Mouse (Mus musculus): Measurements from ENCODE around the gene Rnf216. TPM values are rescaled to one million over a fixed set of nuclear protein-coding genes. Genes with fewer than 3 reads are reported as not detected.

Gene Rnf216
- total and polyA plus RNA-seq, 3 experiments = 15.5 to 30.7 (median 18.2) TPM

DNA sequence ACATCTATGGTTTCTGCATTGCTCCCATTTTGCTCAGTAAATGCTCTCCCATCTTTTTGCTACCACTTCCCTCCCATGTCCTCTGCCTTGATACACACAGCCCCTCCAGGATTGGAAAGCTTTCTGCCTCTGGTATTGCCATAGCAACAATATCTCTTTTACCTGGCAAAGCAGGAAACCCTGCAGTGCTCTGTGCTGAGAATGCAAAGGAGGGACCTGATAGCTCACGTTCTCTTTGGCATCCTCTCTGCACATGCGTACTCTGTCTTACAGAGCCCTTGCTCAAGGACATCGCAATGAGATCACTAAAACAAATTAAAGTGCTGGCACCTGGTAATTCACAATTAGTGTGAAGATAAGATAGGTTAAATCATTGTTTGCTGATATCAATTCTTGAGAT lies 51.3 kb downstream of the Rnf216 start:
- DNase-seq (ENCODE audit: extremely low read depth) = no peak
- Histone ChIP-seq H3K79me2 (replicated peaks; ENCODE audit: control insufficient read depth, extremely low read depth, insufficient read depth, poor library complexity, severe bottlenecking) (0 out of 2 replicates have a peak, but pooled peaks cover 5% of the 10 kb centered on the region), H3K4me3 (replicated peaks in 1 of 3; ENCODE audit: low read depth in 2 of 3, low read length in 2 of 3, poor library complexity in 1 of 3) (no peak overlapping the region), H3K9me3 (replicated peaks; ENCODE audit: low read length) (no peaks in the 10 kb centered on the region), H3K4me1 (ENCODE audit: control insufficient read depth in 1 of 2, insufficient read depth in 2 of 2) (peaks cover 28 to 93% of the 10 kb centered on the region in 2 experiments), H3K27me3 (replicated peaks) (no peaks in the 10 kb centered on the region), H3K4me2 (ENCODE audit: insufficient read depth, low read depth, poor library complexity, severe bottlenecking) (no peak overlapping the region), H3K36me3 (replicated peaks in 1 of 2; ENCODE audit: control insufficient read depth in 1 of 2, insufficient read depth in 1 of 2, low read length in 1 of 2) (peaks cover 40 to 72% of the 10 kb centered on the region in 2 experiments), H3K27ac (ENCODE audit: insufficient read depth, low read depth) (no peak overlapping the region), H3K9ac (ENCODE audit: insufficient read depth, low read depth) (no peak overlapping the region)
- TF ChIP-seq ETS1 (conservative IDR thresholded peaks at IDR 0.05; ENCODE audit: low read depth, low read length) (no peak), ZKSCAN1 (IDR thresholded peaks at IDR 0.05; ENCODE audit: borderline replicate concordance, low read depth, low read length) (no peak), ZNF384 (IDR thresholded peaks at IDR 0.05; ENCODE audit: low read depth, low read length) (no peak), JUND (conservative IDR thresholded peaks at IDR 0.05; ENCODE audit: low read depth, low read length) (no peak), E2F4 (IDR thresholded peaks at IDR 0.05; ENCODE audit: insufficient replicate concordance, low read depth, low read length) (no peak), CHD1 (IDR thresholded peaks at IDR 0.05; ENCODE audit: low read depth, low read length) (no peak), RAD21 (IDR thresholded peaks at IDR 0.05; ENCODE audit: low read depth, low read length) (no peak), POLR2A (IDR thresholded peaks at IDR 0.05; ENCODE audit: low read depth, low read length) (no peak), BHLHE40 (IDR thresholded peaks at IDR 0.05; ENCODE audit: low read depth, low read length) (no peak), ELF1 (IDR thresholded peaks at IDR 0.05; ENCODE audit: low read depth, low read length) (no peak), MYC (IDR thresholded peaks at IDR 0.05; ENCODE audit: low read depth, low read length) (no peak)
- dilution Hi-C loops (cut with MboI; ENCODE audit: extremely low pct_ligation_motif_present, extremely low pct_unique_long_range_greater_than_20kb, low sequenced_read_pairs) (no loop called here), in situ Hi-C loops (cut with MboI; ENCODE audit: low pct_ligation_motif_present, low pct_unique_long_range_greater_than_20kb, low sequenced_read_pairs) (no loop called here)

DNA sequence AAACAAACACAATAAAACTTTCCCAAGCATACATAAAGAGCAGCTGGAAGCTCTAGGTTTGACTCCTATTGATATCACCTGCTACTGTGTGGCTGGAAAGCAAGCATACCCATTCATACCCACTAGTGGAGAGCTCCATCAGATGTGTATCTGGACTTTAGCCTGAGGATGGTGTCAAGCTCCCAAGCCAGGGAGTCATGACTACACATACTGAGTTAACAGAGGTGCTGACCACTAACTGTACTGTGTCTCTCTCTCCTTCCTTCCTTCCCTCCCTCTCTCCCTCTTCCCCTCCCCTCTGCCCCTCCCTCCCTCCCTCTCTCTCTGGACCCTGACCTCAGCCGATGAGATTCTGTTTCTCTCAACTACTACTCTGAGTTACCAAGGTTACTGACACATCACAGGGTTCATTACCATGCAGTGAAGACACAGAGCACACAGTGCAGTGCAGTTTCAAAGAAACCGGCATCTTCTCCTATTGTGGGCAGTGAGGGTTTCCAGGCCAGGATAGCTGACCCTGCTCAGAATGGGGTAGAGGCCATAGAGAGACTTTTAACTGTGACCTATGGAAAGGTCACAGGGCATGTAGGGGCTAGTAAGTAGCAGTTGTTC lies 51.9 kb downstream of the Rnf216 start:
- Histone ChIP-seq H3K27ac (ENCODE audit: insufficient read depth, low read depth) (no peak overlapping the region), H3K79me2 (replicated peaks; ENCODE audit: control insufficient read depth, extremely low read depth, insufficient read depth, poor library complexity, severe bottlenecking) (0 out of 2 replicates have a peak, but pooled peaks cover 5% of the 10 kb centered on the region), H3K27me3 (replicated peaks) (no peaks in the 10 kb centered on the region), H3K4me3 (replicated peaks in 1 of 3; ENCODE audit: low read depth in 2 of 3, low read length in 2 of 3, poor library complexity in 1 of 3) (no peak overlapping the region), H3K9me3 (replicated peaks; ENCODE audit: low read length) (no peaks in the 10 kb centered on the region), H3K4me1 (ENCODE audit: control insufficient read depth in 1 of 2, insufficient read depth in 2 of 2) (peaks cover 30 to 94% of the 10 kb centered on the region in 2 experiments), H3K36me3 (replicated peaks in 1 of 2; ENCODE audit: control insufficient read depth in 1 of 2, insufficient read depth in 1 of 2, low read length in 1 of 2) (peaks cover 35 to 66% of the 10 kb centered on the region in 2 experiments), H3K4me2 (ENCODE audit: insufficient read depth, low read depth, poor library complexity, severe bottlenecking) (no peak overlapping the region), H3K9ac (ENCODE audit: insufficient read depth, low read depth) (no peak overlapping the region)
- in situ Hi-C loops (cut with MboI; ENCODE audit: low pct_ligation_motif_present, low pct_unique_long_range_greater_than_20kb, low sequenced_read_pairs) (no loop called here), dilution Hi-C loops (cut with MboI; ENCODE audit: extremely low pct_ligation_motif_present, extremely low pct_unique_long_range_greater_than_20kb, low sequenced_read_pairs) (no loop called here)
- DNase-seq (ENCODE audit: extremely low read depth) = no peak
- TF ChIP-seq ZNF384 (IDR thresholded peaks at IDR 0.05; ENCODE audit: low read depth, low read length) (no peak), HCFC1 (IDR thresholded peaks at IDR 0.05; ENCODE audit: low read depth, low read length) (no peak), ELF1 (IDR thresholded peaks at IDR 0.05; ENCODE audit: low read depth, low read length) (no peak)

DNA sequence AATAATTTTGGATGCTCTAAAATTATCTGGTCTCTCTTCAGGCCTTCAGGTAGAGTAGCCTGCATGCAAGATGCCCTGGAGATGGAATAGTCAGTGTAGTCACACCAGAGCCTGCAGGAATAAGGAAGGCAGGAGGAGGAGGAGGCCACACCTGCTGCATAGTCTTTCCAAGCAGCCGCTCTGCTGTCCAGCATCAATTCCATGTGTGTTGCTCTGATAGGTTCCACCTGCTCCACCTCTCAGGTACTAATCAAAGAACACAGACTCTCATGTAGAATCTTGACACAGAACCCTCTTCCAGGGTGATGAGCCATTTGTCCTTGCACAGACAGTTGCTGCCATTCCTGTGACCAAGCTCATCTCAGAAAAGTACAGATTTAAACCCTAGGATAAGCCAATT lies 52.8 kb downstream of the Rnf216 start:
- no peak for DNase-seq (ENCODE audit: extremely low read depth)
- Histone ChIP-seq H3K9ac (ENCODE audit: insufficient read depth, low read depth) (no peak overlapping the region), H3K4me1 (ENCODE audit: control insufficient read depth in 1 of 2, insufficient read depth in 2 of 2) (peaks cover 34 to 93% of the 10 kb centered on the region in 2 experiments), H3K4me3 (replicated peaks in 1 of 3; ENCODE audit: low read depth in 2 of 3, low read length in 2 of 3, poor library complexity in 1 of 3) (no peak overlapping the region), H3K9me3 (replicated peaks; ENCODE audit: low read length) (no peaks in the 10 kb centered on the region), H3K27me3 (replicated peaks) (no peaks in the 10 kb centered on the region), H3K36me3 (replicated peaks in 1 of 2; ENCODE audit: control insufficient read depth in 1 of 2, insufficient read depth in 1 of 2, low read length in 1 of 2) (peaks cover 28 to 57% of the 10 kb centered on the region in 2 experiments), H3K79me2 (replicated peaks; ENCODE audit: control insufficient read depth, extremely low read depth, insufficient read depth, poor library complexity, severe bottlenecking) (0 out of 2 replicates have a peak, but pooled peaks cover 3% of the 10 kb centered on the region), H3K27ac (ENCODE audit: insufficient read depth, low read depth) (no peak overlapping the region), H3K4me2 (ENCODE audit: insufficient read depth, low read depth, poor library complexity, severe bottlenecking) (no peak overlapping the region)
- TF ChIP-seq MXI1 (IDR thresholded peaks at IDR 0.05; ENCODE audit: low read depth, low read length) (no peak), GABPA (IDR thresholded peaks at IDR 0.05; ENCODE audit: insufficient replicate concordance, low read depth, low read length) (no peak), JUN (IDR thresholded peaks at IDR 0.05; ENCODE audit: insufficient read depth, low read depth, low read length) (no peak), MAZ (IDR thresholded peaks at IDR 0.05; ENCODE audit: low read depth, low read length) (no peak), ZC3H11A (IDR thresholded peaks at IDR 0.05; ENCODE audit: low read depth, low read length) (no peak), PAX5 (IDR thresholded peaks at IDR 0.05; ENCODE audit: low read length) (no peak), CHD2 (IDR thresholded peaks at IDR 0.05; ENCODE audit: low read length) (no peak), USF2 (conservative IDR thresholded peaks at IDR 0.05; ENCODE audit: low read depth, low read length) (no peak), POLR2AphosphoS2 (IDR thresholded peaks at IDR 0.05; ENCODE audit: low read depth, low read length) (no peak), UBTF (IDR thresholded peaks at IDR 0.05; ENCODE audit: low read depth, low read length) (no peak), EP300 (IDR thresholded peaks at IDR 0.05; ENCODE audit: low read length) (no peak), SIN3A (IDR thresholded peaks at IDR 0.05; ENCODE audit: low read length) (no peak), JUND (conservative IDR thresholded peaks at IDR 0.05; ENCODE audit: low read depth, low read length) (no peak), NELFE (IDR thresholded peaks at IDR 0.05; ENCODE audit: low read depth, low read length) (no peak), MAX (IDR thresholded peaks at IDR 0.05; ENCODE audit: low read length) (no peak)
- dilution Hi-C loops (cut with MboI; ENCODE audit: extremely low pct_ligation_motif_present, extremely low pct_unique_long_range_greater_than_20kb, low sequenced_read_pairs) (no loop called here), in situ Hi-C loops (cut with MboI; ENCODE audit: low pct_ligation_motif_present, low pct_unique_long_range_greater_than_20kb, low sequenced_read_pairs) (no loop called here)

Data from CH12.LX (cell line).